ENCODE assay signal across 15 mouse cellular contexts in genomic region chr2:37529397-37529796, GRCm38 (mm10).
"Had no signal": no experiment of that assay in that cellular context is flagged by ENCODE, and none has a peak within 500 bp of the region (broad histone marks: within the 10 kb centered on the region; RNA-seq: fewer than 3 reads in every experiment).

No protein-coding gene starts in this region.

- H3K4me1 ChIP-seq: kidney, embryonic 15.5 days; limb, embryonic 15.5 days; midbrain, embryonic 15.5 days; neural tube, embryonic 12.5 days; stomach, embryonic 15.5 days had no signal

- ATAC-seq: midbrain, embryonic 15.5 days had no signal

- H3K9me3 ChIP-seq: kidney, embryonic 15.5 days; limb, embryonic 15.5 days; midbrain, embryonic 15.5 days; neural tube, embryonic 12.5 days; stomach, embryonic 15.5 days had no signal

- H3K4me2 ChIP-seq: kidney, embryonic 15.5 days; limb, embryonic 15.5 days; midbrain, embryonic 11.5 days; midbrain, embryonic 15.5 days; neural tube, embryonic 12.5 days; stomach, embryonic 15.5 days had no signal

- H3K27ac ChIP-seq: kidney, embryonic 15.5 days; limb, embryonic 15.5 days; midbrain, embryonic 15.5 days; neural tube, embryonic 12.5 days; stomach, embryonic 15.5 days had no signal

- DNase-seq: kidney, adult 2 months; kidney, postnatal 14 days; layer of hippocampus, adult 9-11 months; layer of hippocampus, postnatal 36 days; lung, adult 18-20 months; right cerebral cortex, postnatal 4 days; spleen, adult 18-20 months; thymus, adult 2 months; thymus, postnatal 25 days had no signal

- H3K27me3 ChIP-seq: kidney, embryonic 15.5 days; limb, embryonic 15.5 days; midbrain, embryonic 15.5 days; neural tube, embryonic 12.5 days; stomach, embryonic 15.5 days had no signal

- H3K9ac ChIP-seq: kidney, embryonic 15.5 days; limb, embryonic 15.5 days; midbrain, embryonic 15.5 days; neural tube, embryonic 12.5 days; stomach, embryonic 15.5 days had no signal

- H3K4me3 ChIP-seq: kidney, embryonic 15.5 days; limb, embryonic 15.5 days; midbrain, embryonic 15.5 days; neural tube, embryonic 12.5 days; stomach, embryonic 15.5 days had no signal
